Comparison of ENCODE assay signal across 9 mouse cellular contexts in the genomic region with DNA sequence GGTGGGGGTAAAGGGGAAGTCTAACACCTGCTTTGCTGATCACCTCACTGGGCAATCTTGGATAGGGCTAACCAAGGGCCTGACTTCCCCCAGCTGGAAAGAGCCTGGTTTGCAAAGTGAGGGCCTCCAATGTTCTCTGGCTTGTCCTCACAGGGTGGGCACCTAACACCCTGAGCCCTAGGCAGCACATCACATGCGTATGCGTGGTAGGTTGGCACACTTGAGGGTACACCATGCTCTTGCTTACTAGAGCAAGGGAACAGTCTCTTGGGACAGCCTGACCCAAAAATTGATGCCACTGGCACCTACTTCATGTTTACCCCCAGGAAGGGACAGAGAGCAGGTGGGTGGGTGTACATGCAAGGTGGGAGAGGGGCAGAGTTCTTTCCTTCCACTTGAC. TPM values are rescaled to one million over a fixed set of nuclear protein-coding genes. Genes with fewer than 3 reads are reported as not detected.
DNase-seq lines count a peak whose midpoint lies in the region; ATAC-seq and TF ChIP-seq lines count a peak whose summit lies in the region.
"Had no signal": no experiment of that assay in that cellular context is flagged by ENCODE, and none has a peak within 500 bp of the region (broad histone marks: within the 10 kb centered on the region; RNA-seq: fewer than 3 reads in every experiment).

No protein-coding gene starts in this region.

- peak overlapping the region; percentile 14; the same call in 1 of the 2 replicates for H3K4me2 ChIP-seq in kidney, postnatal 0 days (ENCODE audit: low read length)
- H3K4me2 ChIP-seq in embryonic facial prominence, embryonic 14.5 days (ENCODE audit: low read depth, low read length): peak overlapping the region; percentile 99
- peak overlapping the region; percentile 98 for H3K4me2 ChIP-seq in intestine, postnatal 0 days (replicated peaks; ENCODE audit: low read depth)
- peak overlapping the region; percentile 76 for H3K4me2 ChIP-seq in neural tube, embryonic 14.5 days (ENCODE audit: low read depth, low read length)

- H3K9me3 ChIP-seq in kidney, postnatal 0 days (replicated peaks; ENCODE audit: low read length): no peaks in the 10 kb centered on the region
- no peaks in the 10 kb centered on the region for H3K9me3 ChIP-seq in embryonic facial prominence, embryonic 14.5 days (ENCODE audit: control insufficient read depth, low read length)
- no peaks in the 10 kb centered on the region for H3K9me3 ChIP-seq in intestine, postnatal 0 days (ENCODE audit: control insufficient read depth)
- no peaks in the 10 kb centered on the region for H3K9me3 ChIP-seq in neural tube, embryonic 14.5 days (ENCODE audit: control insufficient read depth, low read length)

- H3K4me3 ChIP-seq in kidney, postnatal 0 days (replicated peaks; ENCODE audit: low read depth, low read length): no peak overlapping the region
- peak overlapping the region; percentile 57; the same call in 1 of the 2 replicates for H3K4me3 ChIP-seq in embryonic facial prominence, embryonic 14.5 days (ENCODE audit: low read depth, low read length)
- H3K4me3 ChIP-seq in intestine, postnatal 0 days (ENCODE audit: low read depth, low read length): peak overlapping the region; percentile 70; the same call in 1 of the 2 replicates
- H3K4me3 ChIP-seq in neural tube, embryonic 14.5 days (ENCODE audit: low read depth, low read length): peak overlapping the region; percentile 73
- H3K4me3 ChIP-seq in cerebellum, adult 2 months (replicated peaks; ENCODE audit: insufficient read depth, low read depth, low read length): no peak overlapping the region

- DNase-seq in kidney, postnatal 0 days (ENCODE audit: low spot score): no peak
- no peak for DNase-seq in kidney, postnatal 36 days
- no peak for DNase-seq in embryonic facial prominence, embryonic 14.5 days (ENCODE audit: low spot score)
- no peak for DNase-seq in thymus, postnatal 10 days (ENCODE audit: low spot score in 2 of 2)
- DNase-seq in cerebellum, adult 2 months: no peak
- no peak for DNase-seq in layer of hippocampus, postnatal 25 days (ENCODE audit: extremely low spot score in 1 of 2, low spot score in 1 of 2)

- WGBS in kidney, postnatal 0 days: 94% methylated on average over 2 of the region's 2 CpGs
- WGBS in embryonic facial prominence, embryonic 14.5 days: 93% methylated on average over 2 of the region's 2 CpGs
- WGBS in intestine, postnatal 0 days: 79% methylated on average over 2 of the region's 2 CpGs
- WGBS in neural tube, embryonic 14.5 days: 88% methylated on average over 2 of the region's 2 CpGs
- WGBS in cerebellum, adult 2 months: 71% methylated on average over 2 of the region's 2 CpGs

- H3K27ac ChIP-seq in kidney, postnatal 0 days: no peak overlapping the region
- H3K27ac ChIP-seq in embryonic facial prominence, embryonic 14.5 days (replicated peaks; ENCODE audit: low read depth, low read length): no peak overlapping the region
- no peak overlapping the region for H3K27ac ChIP-seq in intestine, postnatal 0 days (ENCODE audit: low read depth, low read length)
- peak overlapping the region; percentile 89; the same call in 1 of the 2 replicates for H3K27ac ChIP-seq in neural tube, embryonic 14.5 days (ENCODE audit: low read depth, low read length)
- H3K27ac ChIP-seq in cerebellum, adult 2 months (ENCODE audit: insufficient read depth, low read length): no peak overlapping the region

- no peak overlapping the region for H3K9ac ChIP-seq in kidney, postnatal 0 days (ENCODE audit: low read depth, low read length)
- H3K9ac ChIP-seq in embryonic facial prominence, embryonic 14.5 days (ENCODE audit: low read depth, low read length): no peak overlapping the region
- no peak overlapping the region for H3K9ac ChIP-seq in intestine, postnatal 0 days (ENCODE audit: low read depth, low read length)
- peak overlapping the region; percentile 95; the same call in 1 of the 2 replicates for H3K9ac ChIP-seq in neural tube, embryonic 14.5 days (replicated peaks; ENCODE audit: low read depth, low read length)

- H3K4me1 ChIP-seq in kidney, postnatal 0 days (replicated peaks; ENCODE audit: insufficient read depth, low read length): 0 out of 2 replicates have a peak, but pooled peaks cover 8% of the 10 kb centered on the region
- peaks cover 10% of the 10 kb centered on the region for H3K4me1 ChIP-seq in embryonic facial prominence, embryonic 14.5 days (ENCODE audit: control insufficient read depth, insufficient read depth, low read length)
- H3K4me1 ChIP-seq in intestine, postnatal 0 days (replicated peaks; ENCODE audit: control insufficient read depth, insufficient read depth, low read length): 0 out of 2 replicates have a peak, but pooled peaks cover 6% of the 10 kb centered on the region
- H3K4me1 ChIP-seq in neural tube, embryonic 14.5 days (ENCODE audit: control insufficient read depth, insufficient read depth, low read length): peaks cover 18% of the 10 kb centered on the region
- H3K4me1 ChIP-seq in cerebellum, adult 2 months (ENCODE audit: control insufficient read depth, insufficient read depth, low read length): no peaks in the 10 kb centered on the region

- no peaks in the 10 kb centered on the region for H3K36me3 ChIP-seq in kidney, postnatal 0 days (ENCODE audit: insufficient read depth, low read length)
- H3K36me3 ChIP-seq in embryonic facial prominence, embryonic 14.5 days (ENCODE audit: control insufficient read depth, insufficient read depth, low read length): no peaks in the 10 kb centered on the region
- no peaks in the 10 kb centered on the region for H3K36me3 ChIP-seq in intestine, postnatal 0 days (ENCODE audit: control insufficient read depth, insufficient read depth)
- no peaks in the 10 kb centered on the region for H3K36me3 ChIP-seq in neural tube, embryonic 14.5 days (ENCODE audit: control insufficient read depth, insufficient read depth, low read length)

- ATAC-seq in kidney, postnatal 0 days (replicated peaks; ENCODE audit: low FRiP score, low read depth): no peak
- ATAC-seq in embryonic facial prominence, embryonic 14.5 days (ENCODE audit: low read depth): no peak
- ATAC-seq in intestine, postnatal 0 days: no peak
- ATAC-seq in neural tube, embryonic 14.5 days (ENCODE audit: low read depth): no peak

- H3K27me3 ChIP-seq in kidney, postnatal 0 days (ENCODE audit: insufficient read depth, low read length): no peaks in the 10 kb centered on the region
- H3K27me3 ChIP-seq in embryonic facial prominence, embryonic 14.5 days (replicated peaks; ENCODE audit: control insufficient read depth, insufficient read depth, low read length): peaks cover 32% of the 10 kb centered on the region
- 0 out of 2 replicates have a peak, but pooled peaks cover 5% of the 10 kb centered on the region for H3K27me3 ChIP-seq in intestine, postnatal 0 days (replicated peaks; ENCODE audit: control insufficient read depth, insufficient read depth, low read length)
- H3K27me3 ChIP-seq in neural tube, embryonic 14.5 days (ENCODE audit: control insufficient read depth, insufficient read depth, low read length): no peaks in the 10 kb centered on the region
- H3K27me3 ChIP-seq in cerebellum, adult 2 months (ENCODE audit: control insufficient read depth, insufficient read depth, low read length): no peaks in the 10 kb centered on the region

- TF ChIP-seq CTCF in kidney, postnatal 0 days (IDR thresholded peaks at IDR 0.05; ENCODE audit: low read depth): no peak
- TF ChIP-seq CTCF in intestine, postnatal 0 days (IDR thresholded peaks at IDR 0.05; ENCODE audit: low read depth): no peak
- no peak for TF ChIP-seq CTCF in cerebellum, adult 2 months (IDR thresholded peaks at IDR 0.05; ENCODE audit: borderline replicate concordance, insufficient read depth, low read depth, low read length)

- no peak for TF ChIP-seq POLR2A in cerebellum, adult 2 months (IDR thresholded peaks at IDR 0.05; ENCODE audit: borderline replicate concordance, insufficient read depth, low read length)

RNA-seq across cellular contexts. Expression of a gene that starts 2.0 kb away (rescaled TPM):
- polyA plus RNA-seq in kidney, postnatal 0 days (2015; fragmentation: Nextera tagmentation; extraction: Ambion mirVana): 6.3 and 7.4 TPM in 2 replicates
- polyA plus RNA-seq in embryonic facial prominence, embryonic 14.5 days (2014; fragmentation: Nextera tagmentation; extraction: Ambion mirVana): 6.0 and 9.5 TPM in 2 replicates
- 19.8 and 20.5 TPM in 2 replicates for polyA plus RNA-seq in intestine, postnatal 0 days (2015; fragmentation: Nextera tagmentation; extraction: Ambion mirVana)
- 12.1 and 15.1 TPM in 2 replicates for polyA plus RNA-seq in neural tube, embryonic 14.5 days (2014; fragmentation: Nextera tagmentation; extraction: Ambion mirVana)
- 55.3 and 59.5 TPM in 2 replicates for polyA plus RNA-seq in cerebellum, adult 2 months (2012; rRNA removed)
- 10 to 100 TPM; 95.8 to 97.0 TPM for total RNA-seq in layer of hippocampus, postnatal 25 days (2021)

RNA-seq across cellular contexts. Expression of a gene that starts 46.6 kb away (rescaled TPM):
- polyA plus RNA-seq in kidney, postnatal 0 days (2015; fragmentation: Nextera tagmentation; extraction: Ambion mirVana): 107 and 109 TPM in 2 replicates
- polyA plus RNA-seq in embryonic facial prominence, embryonic 14.5 days (2014; fragmentation: Nextera tagmentation; extraction: Ambion mirVana): 114 and 123 TPM in 2 replicates
- 37.3 and 40.7 TPM in 2 replicates for polyA plus RNA-seq in intestine, postnatal 0 days (2015; fragmentation: Nextera tagmentation; extraction: Ambion mirVana)
- polyA plus RNA-seq in neural tube, embryonic 14.5 days (2014; fragmentation: Nextera tagmentation; extraction: Ambion mirVana): 55.1 and 63.5 TPM in 2 replicates
- polyA plus RNA-seq in cerebellum, adult 2 months (2012; rRNA removed): 52.5 and 61.3 TPM in 2 replicates
- 10 to 100 TPM; 48.3 to 54.0 TPM for total RNA-seq in layer of hippocampus, postnatal 25 days (2021)

RNA-seq across cellular contexts. Expression of a gene that starts 52.4 kb away (rescaled TPM):
- 3.3 and 3.8 TPM in 2 replicates for polyA plus RNA-seq in kidney, postnatal 0 days (2015; fragmentation: Nextera tagmentation; extraction: Ambion mirVana)
- polyA plus RNA-seq in embryonic facial prominence, embryonic 14.5 days (2014; fragmentation: Nextera tagmentation; extraction: Ambion mirVana): 1.8 and 2.5 TPM in 2 replicates
- polyA plus RNA-seq in intestine, postnatal 0 days (2015; fragmentation: Nextera tagmentation; extraction: Ambion mirVana): 8.1 and 8.6 TPM in 2 replicates
- polyA plus RNA-seq in neural tube, embryonic 14.5 days (2014; fragmentation: Nextera tagmentation; extraction: Ambion mirVana): not detected in 2 replicates
- 0.14 and 0.15 TPM in 2 replicates for polyA plus RNA-seq in cerebellum, adult 2 months (2012; rRNA removed)
- total RNA-seq in layer of hippocampus, postnatal 25 days (2021): under 1 TPM in 1 of 2 experiments, not detected in 1; 0.20 TPM
- total RNA-seq: layer of hippocampus, postnatal 10 days had no signal

Comparison
In these comparisons a context has a peak if more than half of its experiments do, and no peak if none do; other contexts are left out.
1. H3K4me2 ChIP-seq: peak in every context shown above with its lines; median percentile 99 in embryonic facial prominence, embryonic 14.5 days; 98 in intestine, postnatal 0 days; 76 in neural tube, embryonic 14.5 days; 14 in kidney, postnatal 0 days.
2. H3K4me3 ChIP-seq: peak in embryonic facial prominence, embryonic 14.5 days (single experiment), intestine, postnatal 0 days (single experiment) and neural tube, embryonic 14.5 days (single experiment); none in kidney, postnatal 0 days (single experiment) and cerebellum, adult 2 months (single experiment).